Mouse (Mus musculus) spleen, postnatal 36 days (tissue): Measurements from ENCODE around the gene Krtap1-3.
A peak's percentile ranks its signal among the peaks of the same experiment; 100 is the strongest.
"Not testable (repeated sequence)": the region's sequence is repeated elsewhere in the genome, so short reads cannot be mapped to it uniquely, and the experiment has no call there.

Source experiments
- DNase-seq, 2 experiments: peaks; one replicate each; pipeline ENCODE4 v3.0.0; 2022; ENCODE audit warnings: low spot score in 2 of 2, mixed read lengths in 1 of 2

Krtap1-3 gene

GRCm38 (mm10) chr11:99590981-99591380, at the start of gene Krtap1-3:
Gene Krtap1-3 (minus strand): TSS chr11:99591339.
- DNase-seq, result no peak

GRCm38 (mm10) chr11:99640926-99641325, 49.8 kb upstream of the Krtap1-3 start:
- DNase-seq, result no peak

DNA sequence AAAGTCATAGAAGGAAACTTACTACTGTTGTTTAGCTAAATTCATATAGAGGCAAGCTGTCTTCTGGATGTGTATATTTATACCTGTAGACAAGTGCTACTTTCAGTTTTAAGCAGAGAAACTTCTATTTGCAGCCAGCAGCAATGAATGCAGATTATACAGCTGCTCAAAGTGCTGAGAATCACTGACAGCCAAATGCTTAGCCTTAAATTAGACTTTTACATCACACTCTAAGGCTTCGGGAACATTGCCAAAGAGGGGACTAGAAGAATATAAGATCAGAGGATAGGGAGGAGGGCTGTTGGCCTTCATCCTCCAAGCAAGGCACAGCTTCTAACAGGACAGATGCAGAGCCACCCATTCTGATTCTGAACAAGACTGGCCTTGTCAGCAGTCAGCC, 45.9 kb upstream of the Krtap1-3 start:
- no peak for DNase-seq

DNA sequence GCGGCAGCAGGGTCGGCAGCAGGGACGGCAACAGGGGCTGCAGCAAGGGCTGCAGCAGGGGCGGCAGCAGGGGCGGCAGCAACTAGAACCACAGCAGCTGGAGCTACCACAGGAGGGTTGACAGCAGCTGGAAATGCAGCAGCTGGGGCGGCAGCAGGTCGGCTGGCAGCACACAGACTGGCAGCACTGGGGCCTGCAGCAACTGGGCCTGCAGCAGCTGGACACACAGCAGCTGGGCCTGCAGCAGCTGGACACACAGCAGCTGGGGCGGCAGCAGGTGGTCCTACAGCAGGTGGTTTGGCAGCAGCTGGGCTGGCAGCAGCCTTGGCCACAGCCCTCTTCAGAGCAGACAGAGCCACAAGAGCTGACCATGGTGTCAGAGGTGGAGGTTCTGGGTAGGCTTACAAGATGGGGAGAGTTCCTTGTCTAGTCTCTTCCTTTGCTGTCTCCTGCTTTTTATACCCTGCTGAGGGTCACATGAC, 43.6 kb upstream of the Krtap1-3 start, which contains the start of gene Krtap4-2:
Gene Krtap4-2, minus strand, starts transcription at position 432 of the 482 bp plus-strand sequence.
- no peak for DNase-seq

GRCm38 (mm10) chr11:99633293-99633692, 42.2 kb upstream of the Krtap1-3 start:
- DNase-seq, result no peak

DNA sequence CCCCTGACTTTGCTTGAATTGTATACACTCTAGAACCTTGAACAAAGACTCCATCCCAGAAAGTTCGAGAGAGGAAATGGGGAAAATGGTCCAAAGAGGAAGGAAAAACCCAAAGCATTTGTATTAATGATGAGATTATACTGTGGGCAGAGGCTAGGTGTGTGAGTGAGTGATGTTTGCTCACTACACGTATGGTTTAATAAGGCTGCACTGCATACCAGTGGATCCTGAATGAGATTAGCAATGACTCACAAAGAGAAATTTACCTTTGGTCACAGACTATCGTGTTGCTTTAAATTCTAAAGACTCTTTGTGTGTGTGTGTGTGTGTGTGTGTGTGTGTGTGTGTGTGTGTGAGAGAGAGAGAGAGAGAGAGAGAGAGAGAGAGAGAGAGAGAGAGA, 39.8 kb upstream of the Krtap1-3 start:
- no peak for DNase-seq

- DNase-seq, result no peak
Observed at GRCm38 (mm10) chr11:99628138-99628537, 37.0 kb upstream of the Krtap1-3 start, which contains the start of gene Krtap4-1. Gene Krtap4-1 (minus strand): TSS chr11:99628238.

DNA sequence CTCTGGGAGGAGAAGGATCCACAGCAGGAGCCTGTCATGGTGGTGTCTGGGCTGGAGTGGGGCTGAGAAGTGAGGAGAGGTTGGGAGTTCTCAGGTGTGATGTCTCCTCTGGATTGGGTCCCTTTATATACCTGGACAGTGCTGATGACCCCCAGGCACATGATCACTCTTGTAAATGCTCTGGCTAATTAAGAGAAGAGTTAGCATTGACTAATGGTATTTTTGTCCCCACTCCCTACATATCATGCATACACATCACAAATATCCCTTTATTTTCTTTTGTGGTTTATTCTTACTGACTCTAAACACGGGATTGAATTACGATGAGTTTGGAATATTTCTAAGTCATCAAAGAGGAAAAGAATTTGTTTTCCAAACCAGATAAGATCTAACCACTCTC, 29.2 kb upstream of the Krtap1-3 start, which contains the start of gene Gm11562:
Gene Gm11562, minus strand, starts transcription at position 101 of the 400 bp plus-strand sequence.
- DNase-seq, result no peak

DNA sequence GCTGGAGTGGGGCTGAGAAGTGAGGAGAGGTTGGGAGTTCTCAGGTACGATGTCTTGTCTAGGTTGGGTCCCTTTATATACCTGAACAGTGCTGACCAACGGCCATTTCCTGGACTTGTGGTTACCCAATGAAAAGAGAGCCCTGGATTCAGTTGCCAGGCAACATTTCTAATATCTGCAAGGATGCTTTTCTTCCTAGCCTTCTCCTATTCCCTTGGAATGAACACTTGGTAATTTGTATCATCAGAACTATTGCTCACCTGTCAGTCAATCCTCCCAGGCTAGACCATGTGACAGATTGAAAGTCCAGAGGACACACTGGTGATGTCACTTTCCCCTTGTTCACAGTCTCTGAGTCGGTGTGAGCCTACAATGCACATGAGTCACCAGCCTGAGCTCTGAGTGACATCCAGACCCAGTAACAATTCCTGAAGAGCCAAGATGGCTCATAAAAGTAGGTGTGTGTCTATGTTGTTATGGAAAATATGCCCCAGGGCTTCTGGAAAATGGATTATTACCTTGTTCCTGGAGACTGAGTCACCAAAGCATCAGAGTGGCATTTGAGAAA, 23.7 kb upstream of the Krtap1-3 start, which contains the start of gene Krtap2-4:
Gene Krtap2-4, minus strand, starts transcription at position 51 of the 568 bp plus-strand sequence.
- DNase-seq, result no peak

GRCm38 (mm10) chr11:99610089-99610488, 18.9 kb upstream of the Krtap1-3 start, which contains the start of gene Gm11937:
Gene Gm11937 (minus strand): TSS chr11:99610189.
- DNase-seq, result not testable (repeated sequence)

- DNase-seq, result no peak
Observed at GRCm38 (mm10) chr11:99609126-99609525, 18.0 kb upstream of the Krtap1-3 start.

DNA sequence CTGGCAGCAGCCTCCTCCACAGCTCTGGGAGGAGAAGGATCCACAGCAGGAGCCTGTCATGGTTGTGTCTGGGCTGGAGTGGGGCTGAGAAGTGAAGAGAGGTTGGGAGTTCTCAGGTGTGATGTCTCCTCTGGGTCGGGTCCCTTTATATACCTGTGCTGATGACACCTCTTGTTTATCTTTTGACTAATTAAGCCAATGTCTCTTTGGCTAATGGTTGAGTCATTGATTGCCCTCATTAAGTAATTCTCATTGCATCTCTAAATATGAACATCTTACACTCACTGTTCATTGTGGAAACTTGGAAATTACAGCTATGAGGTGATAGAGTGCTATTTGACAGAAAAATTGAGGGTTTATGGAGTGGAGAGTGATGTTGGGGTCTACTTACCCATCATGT, 12.1 kb upstream of the Krtap1-3 start, which contains the start of gene Gm11938:
Gene Gm11938, minus strand, starts transcription at position 101 of the 400 bp plus-strand sequence.
- not testable (repeated sequence) for DNase-seq

DNA sequence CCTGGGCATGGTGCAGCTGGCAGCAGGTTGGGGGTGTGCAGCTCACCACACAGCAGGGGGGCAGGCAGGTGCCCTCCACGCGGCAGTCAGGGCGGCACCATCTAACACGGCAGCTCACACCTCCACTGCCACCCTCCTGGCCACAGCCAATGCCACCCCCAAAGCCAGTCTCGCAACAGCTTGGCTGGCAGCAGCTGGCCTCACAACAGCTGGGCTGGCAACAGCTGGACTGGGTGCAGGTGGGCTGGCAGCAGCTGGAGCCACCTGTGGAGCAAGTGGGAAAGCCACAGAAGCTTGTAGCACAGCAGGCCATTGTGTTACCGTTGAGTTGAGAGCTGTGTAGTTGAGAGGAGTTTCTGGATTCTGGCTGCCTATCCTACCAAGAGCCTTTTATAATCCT, 6.6 kb upstream of the Krtap1-3 start, which contains the start of gene Krtap9-3:
Gene Krtap9-3, minus strand, starts transcription at position 364 of the 400 bp plus-strand sequence.
- not testable (repeated sequence) for DNase-seq

- no peak for DNase-seq
Observed at GRCm38 (mm10) chr11:99585096-99585495, 6.0 kb downstream of the Krtap1-3 start.

- DNase-seq, result no peak
Observed at GRCm38 (mm10) chr11:99583245-99583704, 7.9 kb downstream of the Krtap1-3 start, which contains the start of gene Krtap1-4. Gene Krtap1-4 (minus strand): TSS chr11:99583654.

DNA sequence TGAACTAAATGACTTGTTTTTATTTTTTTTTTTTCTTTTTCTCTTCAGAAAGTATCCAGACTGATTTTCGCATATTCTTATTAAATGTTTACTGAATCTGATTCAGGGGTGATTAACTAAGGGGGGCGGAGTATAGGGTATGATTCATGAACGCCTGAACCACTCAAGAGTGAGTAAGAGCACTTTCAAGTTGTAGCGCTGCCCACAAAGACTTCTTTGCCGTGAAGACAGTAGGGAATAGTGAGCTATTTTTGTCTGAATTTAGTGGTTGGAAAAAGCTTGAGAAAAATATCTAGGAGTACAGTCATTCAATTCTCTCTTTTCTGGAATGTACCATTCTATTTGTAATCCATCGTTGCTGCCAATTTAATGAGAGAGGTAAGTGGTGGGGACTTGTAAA, 9.6 kb downstream of the Krtap1-3 start:
- no peak for DNase-seq

- no peak for DNase-seq
Observed at GRCm38 (mm10) chr11:99581051-99581450, 10.1 kb downstream of the Krtap1-3 start.

DNA sequence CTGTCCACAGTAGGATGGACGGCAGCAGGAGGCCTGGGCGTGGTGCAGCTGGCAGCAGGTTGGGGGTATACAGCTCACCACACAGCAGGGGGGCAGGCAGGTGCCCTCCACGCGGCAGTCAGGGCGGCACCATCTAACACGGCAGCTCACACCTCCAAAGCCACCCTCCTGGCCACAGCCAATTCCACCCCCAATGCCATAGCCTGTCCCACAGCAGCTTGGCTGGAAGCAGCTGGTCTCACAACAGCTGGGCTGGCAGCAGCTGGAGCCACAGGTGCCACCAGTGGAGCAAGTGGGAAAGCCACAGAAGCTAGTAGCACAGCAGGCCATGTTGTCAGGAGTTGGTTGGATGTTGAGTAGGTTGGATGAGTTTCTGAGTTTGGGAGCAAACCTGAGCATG, 10.5 kb downstream of the Krtap1-3 start, which contains the start of gene Krtap1-5:
Gene Krtap1-5, minus strand, starts transcription at position 381 of the 400 bp plus-strand sequence.
- no peak for DNase-seq

- DNase-seq, result peak; percentile 14 to 19
Observed at GRCm38 (mm10) chr11:99574106-99574505, 17.0 kb downstream of the Krtap1-3 start.

GRCm38 (mm10) chr11:99573164-99573563, 18.0 kb downstream of the Krtap1-3 start:
- DNase-seq, result no peak

- DNase-seq, result no peak
Observed at GRCm38 (mm10) chr11:99566530-99566929, 24.6 kb downstream of the Krtap1-3 start, which contains the start of gene Krtap3-1. Gene Krtap3-1 (minus strand): TSS chr11:99566630.

- no peak for DNase-seq
Observed at GRCm38 (mm10) chr11:99562580-99562979, 28.6 kb downstream of the Krtap1-3 start.

DNA sequence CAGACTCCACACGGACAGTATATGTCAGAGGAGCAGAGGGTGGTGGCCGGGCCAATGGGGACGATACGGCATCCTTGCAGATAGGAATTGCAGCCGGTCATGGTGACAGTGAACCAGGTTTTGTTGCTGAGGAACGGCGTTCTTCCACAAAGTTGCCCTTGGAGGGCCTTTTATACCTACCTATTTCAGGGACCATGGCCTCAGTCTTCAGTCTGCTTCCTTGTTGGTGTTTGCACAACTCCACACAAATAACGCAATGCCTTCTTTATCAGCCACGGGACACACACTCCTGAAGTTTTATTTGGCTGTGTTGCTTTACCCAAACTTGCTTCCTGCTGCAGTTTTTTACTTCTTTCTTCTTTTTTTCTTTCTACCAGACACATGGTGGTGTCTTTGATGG, 31.8 kb downstream of the Krtap1-3 start, which contains the start of gene Gm11939:
Gene Gm11939, minus strand, starts transcription at position 101 of the 400 bp plus-strand sequence.
- no peak for DNase-seq
